Mouse (Mus musculus): Measurements from ENCODE around the gene Cdc14a. TPM values are rescaled to one million over a fixed set of nuclear protein-coding genes. Genes with fewer than 3 reads are reported as not detected.
A peak's percentile ranks its signal among the peaks of the same experiment; 100 is the strongest.

The Cdc14a gene
- polyA plus RNA-seq, 1 experiment from 2014 or later, result 6.7 TPM

GRCm38 (mm10) chr3:116441518-116442205 lies 17.8 kb upstream of the Cdc14a start:
- DNase-seq (ENCODE audit: low spot score), result no peak
- no peak overlapping the region for H3K4me3 ChIP-seq (ENCODE audit: low read depth, low read length)
- no peak overlapping the region for H3K4me2 ChIP-seq
- ATAC-seq (replicated peaks; ENCODE audit: low FRiP score), result no peak
- H3K27ac ChIP-seq (ENCODE audit: low read depth, low read length), result no peak overlapping the region
- H3K36me3 ChIP-seq (ENCODE audit: control insufficient read depth, insufficient read depth, low read length), result no peaks in the 10 kb centered on the region
- no peak overlapping the region for H3K9ac ChIP-seq (ENCODE audit: low read depth, low read length)
- no peaks in the 10 kb centered on the region for H3K27me3 ChIP-seq (replicated peaks; ENCODE audit: control insufficient read depth, insufficient read depth, low read length)
- 88% methylated on average over 15 of the region's 15 CpGs for WGBS
- H3K4me1 ChIP-seq (replicated peaks; ENCODE audit: control insufficient read depth, insufficient read depth, low read length), result no peaks in the 10 kb centered on the region
- no peaks in the 10 kb centered on the region for H3K9me3 ChIP-seq (ENCODE audit: control insufficient read depth, low read length)

- Histone ChIP-seq H3K27me3 (replicated peaks; ENCODE audit: control insufficient read depth, insufficient read depth, low read length) (no peaks in the 10 kb centered on the region), H3K4me2 (no peak overlapping the region), H3K9me3 (ENCODE audit: control insufficient read depth, low read length) (no peaks in the 10 kb centered on the region), H3K4me1 (replicated peaks; ENCODE audit: control insufficient read depth, insufficient read depth, low read length) (no peaks in the 10 kb centered on the region), H3K9ac (ENCODE audit: low read depth, low read length) (no peak overlapping the region), H3K4me3 (ENCODE audit: low read depth, low read length) (no peak overlapping the region), H3K27ac (ENCODE audit: low read depth, low read length) (no peak overlapping the region), H3K36me3 (ENCODE audit: control insufficient read depth, insufficient read depth, low read length) (no peaks in the 10 kb centered on the region)
- 53% methylated on average over 8 of the region's 8 CpGs for WGBS
- DNase-seq (ENCODE audit: low spot score) (no peak), ATAC-seq (replicated peaks; ENCODE audit: low FRiP score) (no peak)
Observed at GRCm38 (mm10) chr3:116440066-116440997, 16.5 kb upstream of the Cdc14a start.

- Histone ChIP-seq H3K9me3 (ENCODE audit: control insufficient read depth, low read length) (no peaks in the 10 kb centered on the region), H3K36me3 (ENCODE audit: control insufficient read depth, insufficient read depth, low read length) (no peaks in the 10 kb centered on the region), H3K4me3 (ENCODE audit: low read depth, low read length) (no peak overlapping the region), H3K4me2 (no peak overlapping the region; the same call in 1 of the 2 replicates), H3K9ac (ENCODE audit: low read depth, low read length) (no peak overlapping the region), H3K4me1 (replicated peaks; ENCODE audit: control insufficient read depth, insufficient read depth, low read length) (0 out of 2 replicates have a peak, but pooled peaks cover 3% of the 10 kb centered on the region), H3K27ac (ENCODE audit: low read depth, low read length) (no peak overlapping the region), H3K27me3 (replicated peaks; ENCODE audit: control insufficient read depth, insufficient read depth, low read length) (no peaks in the 10 kb centered on the region)
- DNase-seq (ENCODE audit: low spot score) (no peak), ATAC-seq (replicated peaks; ENCODE audit: low FRiP score) (no peak)
- WGBS, result 80% methylated on average over 9 of the region's 9 CpGs
Observed at GRCm38 (mm10) chr3:116436811-116437601, 13.2 kb upstream of the Cdc14a start.

GRCm38 (mm10) chr3:116436113-116436512 lies 12.3 kb upstream of the Cdc14a start:
- H3K27me3 ChIP-seq (replicated peaks; ENCODE audit: control insufficient read depth, insufficient read depth, low read length), result no peaks in the 10 kb centered on the region
- H3K4me1 ChIP-seq (replicated peaks; ENCODE audit: control insufficient read depth, insufficient read depth, low read length), result 0 out of 2 replicates have a peak, but pooled peaks cover 3% of the 10 kb centered on the region
- H3K36me3 ChIP-seq (ENCODE audit: control insufficient read depth, insufficient read depth, low read length), result no peaks in the 10 kb centered on the region
- no peak overlapping the region for H3K27ac ChIP-seq (ENCODE audit: low read depth, low read length)
- no peak overlapping the region for H3K4me3 ChIP-seq (ENCODE audit: low read depth, low read length)
- no peaks in the 10 kb centered on the region for H3K9me3 ChIP-seq (ENCODE audit: control insufficient read depth, low read length)
- WGBS, result 42% methylated on average over 3 of the region's 3 CpGs
- DNase-seq (ENCODE audit: low spot score), result no peak
- no peak for ATAC-seq (replicated peaks; ENCODE audit: low FRiP score)
- H3K4me2 ChIP-seq, result no peak overlapping the region
- H3K9ac ChIP-seq (ENCODE audit: low read depth, low read length), result no peak overlapping the region

GRCm38 (mm10) chr3:116434757-116435156 lies 10.9 kb upstream of the Cdc14a start:
- no peaks in the 10 kb centered on the region for H3K36me3 ChIP-seq (ENCODE audit: control insufficient read depth, insufficient read depth, low read length)
- no peak overlapping the region for H3K27ac ChIP-seq (ENCODE audit: low read depth, low read length)
- DNase-seq (ENCODE audit: low spot score), result no peak
- H3K9me3 ChIP-seq (ENCODE audit: control insufficient read depth, low read length), result no peaks in the 10 kb centered on the region
- no peak overlapping the region for H3K4me3 ChIP-seq (ENCODE audit: low read depth, low read length)
- ATAC-seq (replicated peaks; ENCODE audit: low FRiP score), result peak; percentile 58
- H3K27me3 ChIP-seq (replicated peaks; ENCODE audit: control insufficient read depth, insufficient read depth, low read length), result no peaks in the 10 kb centered on the region
- H3K4me1 ChIP-seq (replicated peaks; ENCODE audit: control insufficient read depth, insufficient read depth, low read length), result 0 out of 2 replicates have a peak, but pooled peaks cover 3% of the 10 kb centered on the region
- H3K4me2 ChIP-seq, result no peak overlapping the region
- H3K9ac ChIP-seq (ENCODE audit: low read depth, low read length), result no peak overlapping the region
- WGBS, result 50% methylated on average over 3 of the region's 3 CpGs

GRCm38 (mm10) chr3:116425901-116426300 lies 2.1 kb upstream of the Cdc14a start:
- Histone ChIP-seq H3K27me3 (replicated peaks; ENCODE audit: control insufficient read depth, insufficient read depth, low read length) (no peaks in the 10 kb centered on the region), H3K9me3 (ENCODE audit: control insufficient read depth, low read length) (no peaks in the 10 kb centered on the region), H3K9ac (ENCODE audit: low read depth, low read length) (no peak overlapping the region), H3K4me1 (replicated peaks; ENCODE audit: control insufficient read depth, insufficient read depth, low read length) (peaks cover 4% of the 10 kb centered on the region; the same call in 1 of the 2 replicates), H3K36me3 (ENCODE audit: control insufficient read depth, insufficient read depth, low read length) (no peaks in the 10 kb centered on the region), H3K27ac (ENCODE audit: low read depth, low read length) (no peak overlapping the region), H3K4me3 (ENCODE audit: low read depth, low read length) (no peak overlapping the region), H3K4me2 (no peak overlapping the region)
- WGBS, result 92% methylated on average over 6 of the region's 6 CpGs
- DNase-seq (ENCODE audit: low spot score) (no peak), ATAC-seq (replicated peaks; ENCODE audit: low FRiP score) (no peak)

GRCm38 (mm10) chr3:116424973-116425284 lies 1.1 kb upstream of the Cdc14a start:
- peaks cover 4% of the 10 kb centered on the region; the same call in 1 of the 2 replicates for H3K4me1 ChIP-seq (replicated peaks; ENCODE audit: control insufficient read depth, insufficient read depth, low read length)
- H3K27ac ChIP-seq (ENCODE audit: low read depth, low read length), result peak overlapping the region; percentile 86
- H3K4me3 ChIP-seq (ENCODE audit: low read depth, low read length), result peak overlapping the region; percentile 86
- H3K9me3 ChIP-seq (ENCODE audit: control insufficient read depth, low read length), result no peaks in the 10 kb centered on the region
- H3K9ac ChIP-seq (ENCODE audit: low read depth, low read length), result peak overlapping the region; percentile 82
- under 1% methylated on average over 11 of the region's 11 CpGs for WGBS
- no peaks in the 10 kb centered on the region for H3K36me3 ChIP-seq (ENCODE audit: control insufficient read depth, insufficient read depth, low read length)
- ATAC-seq (replicated peaks; ENCODE audit: low FRiP score) (peak; percentile 77), DNase-seq (ENCODE audit: low spot score) (peak; percentile 75)
- peak overlapping the region; percentile 97 for H3K4me2 ChIP-seq
- H3K27me3 ChIP-seq (replicated peaks; ENCODE audit: control insufficient read depth, insufficient read depth, low read length), result no peaks in the 10 kb centered on the region

GRCm38 (mm10) chr3:116424160-116424972 lies 534 bp upstream of the Cdc14a start:
- Histone ChIP-seq H3K4me3 (ENCODE audit: low read depth, low read length) (peak overlapping the region; percentile 86), H3K4me2 (peak overlapping the region; percentile 97), H3K9me3 (ENCODE audit: control insufficient read depth, low read length) (no peaks in the 10 kb centered on the region), H3K9ac (ENCODE audit: low read depth, low read length) (peak overlapping the region; percentile 82), H3K27ac (ENCODE audit: low read depth, low read length) (peak overlapping the region; percentile 86), H3K4me1 (replicated peaks; ENCODE audit: control insufficient read depth, insufficient read depth, low read length) (peaks cover 4% of the 10 kb centered on the region; the same call in 1 of the 2 replicates), H3K36me3 (ENCODE audit: control insufficient read depth, insufficient read depth, low read length) (no peaks in the 10 kb centered on the region), H3K27me3 (replicated peaks; ENCODE audit: control insufficient read depth, insufficient read depth, low read length) (no peaks in the 10 kb centered on the region)
- WGBS, result under 1% methylated on average over 32 of the region's 32 CpGs
- no peak for DNase-seq (ENCODE audit: low spot score)
- ATAC-seq (replicated peaks; ENCODE audit: low FRiP score), result peak; percentile 6

All from liver, embryonic 11.5 days (tissue).